Mouse (Mus musculus): ENCODE measurements around the gene Ctrb1. TPM values are rescaled to one million over a fixed set of nuclear protein-coding genes. Genes with fewer than 3 reads are reported as not detected.

Ctrb1 gene
- polyA plus RNA-seq, 1 experiment from 2014 or later: not detected

- Histone ChIP-seq H3K27ac (peak overlapping the region; percentile 90), H3K4me2 (peak overlapping the region; percentile 83), H3K4me1 (replicated peaks) (peaks cover 96% of the 10 kb centered on the region), H3K4me3 (peak overlapping the region; percentile 73), H3K27me3 (no peaks in the 10 kb centered on the region), H3K9ac (peak overlapping the region; percentile 94), H3K9me3 (no peaks in the 10 kb centered on the region), H3K36me3 (no peaks in the 10 kb centered on the region)
- 2% methylated on average over 38 of the region's 39 CpGs for WGBS
- peak; percentile 44 for ATAC-seq (ENCODE audit: low FRiP score)
These were observed 40.6 kb upstream of the Ctrb1 start for GRCm38 (mm10) chr8:111731231-111731977.

- peak overlapping the region; percentile 94 for H3K9ac ChIP-seq
- 65% methylated on average over 7 of the region's 7 CpGs for WGBS
These were observed 38.7 kb upstream of the Ctrb1 start for GRCm38 (mm10) chr8:111729233-111730170.

DNA sequence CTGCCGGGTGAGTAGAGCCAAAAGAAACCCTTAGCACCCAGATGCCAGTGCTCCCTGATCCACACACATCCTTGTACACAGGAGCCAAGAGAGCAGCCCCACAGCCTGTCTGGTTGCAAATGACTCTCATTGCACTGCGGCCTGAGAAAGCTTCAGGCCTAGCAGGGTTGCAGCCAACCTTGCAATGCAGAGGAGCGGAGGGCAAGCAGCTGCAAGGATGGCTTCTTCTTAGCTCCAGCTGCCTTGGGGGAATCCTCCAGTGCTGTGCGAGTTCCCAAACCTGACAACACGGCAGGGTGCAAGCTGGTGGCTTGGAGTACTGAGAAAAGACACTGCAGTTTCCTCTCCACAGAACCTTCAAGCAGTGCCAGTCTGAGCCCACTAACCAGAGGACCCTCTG, 37.7 kb upstream of the Ctrb1 start:
- no peaks in the 10 kb centered on the region for H3K36me3 ChIP-seq
- H3K9me3 ChIP-seq: no peaks in the 10 kb centered on the region
- no peak overlapping the region for H3K4me3 ChIP-seq
- H3K27ac ChIP-seq: no peak overlapping the region
- no peaks in the 10 kb centered on the region for H3K27me3 ChIP-seq
- peaks cover 82% of the 10 kb centered on the region for H3K4me1 ChIP-seq (replicated peaks)
- H3K4me2 ChIP-seq: no peak overlapping the region
- 71% methylated on average over 5 of the region's 5 CpGs for WGBS
- ATAC-seq (ENCODE audit: low FRiP score): no peak
- H3K9ac ChIP-seq: peak overlapping the region; percentile 21; the same call in 1 of the 2 replicates

More at GRCm38 (mm10) chr8:111729233-111730170, 38.7 kb upstream of the Ctrb1 start:
- peaks cover 90% of the 10 kb centered on the region for H3K4me1 ChIP-seq (replicated peaks)
- no peak overlapping the region; the same call in 1 of the 2 replicates for H3K4me2 ChIP-seq
- no peak for ATAC-seq (ENCODE audit: low FRiP score)
- H3K4me3 ChIP-seq: no peak overlapping the region
- H3K9me3 ChIP-seq: no peaks in the 10 kb centered on the region
- H3K27ac ChIP-seq: no peak overlapping the region
- H3K27me3 ChIP-seq: no peaks in the 10 kb centered on the region
- H3K36me3 ChIP-seq: no peaks in the 10 kb centered on the region

DNA sequence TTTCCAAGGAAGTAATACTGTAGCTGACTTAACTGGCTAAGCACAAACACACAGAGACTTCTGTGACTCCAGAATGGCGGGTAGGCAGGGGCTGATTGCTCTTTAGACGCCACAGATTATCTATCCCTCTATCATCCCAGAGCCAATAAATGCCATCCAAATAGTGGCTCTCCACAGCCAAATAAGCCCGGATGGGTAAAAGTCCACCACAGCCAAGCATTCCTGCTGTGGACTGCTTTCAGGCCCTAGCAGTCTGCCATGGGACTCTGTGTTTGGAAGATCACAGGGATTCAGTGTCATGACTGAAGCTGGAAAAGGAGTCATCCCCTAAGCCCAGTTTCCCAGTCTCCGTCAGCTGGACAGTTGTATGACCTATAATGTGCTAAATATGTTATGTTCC, 36.7 kb upstream of the Ctrb1 start:
- peaks cover 75% of the 10 kb centered on the region for H3K4me1 ChIP-seq (replicated peaks)
- H3K27ac ChIP-seq: no peak overlapping the region
- H3K27me3 ChIP-seq: no peaks in the 10 kb centered on the region
- no peak for ATAC-seq (ENCODE audit: low FRiP score)
- 88% methylated on average over 4 of the region's 4 CpGs for WGBS
- no peaks in the 10 kb centered on the region for H3K9me3 ChIP-seq
- no peak overlapping the region for H3K4me2 ChIP-seq
- H3K4me3 ChIP-seq: no peak overlapping the region
- no peaks in the 10 kb centered on the region for H3K36me3 ChIP-seq
- H3K9ac ChIP-seq: no peak overlapping the region

GRCm38 (mm10) chr8:111726102-111726900, 35.5 kb upstream of the Ctrb1 start:
- 78% methylated on average over 7 of the region's 7 CpGs for WGBS
- Histone ChIP-seq H3K9me3 (no peaks in the 10 kb centered on the region), H3K36me3 (no peaks in the 10 kb centered on the region; the same call in 1 of the 2 replicates), H3K27me3 (no peaks in the 10 kb centered on the region), H3K9ac (0 out of 2 replicates have a peak overlapping the region, but pooled peaks have one; percentile 24), H3K27ac (peak overlapping the region; percentile 66), H3K4me2 (no peak overlapping the region), H3K4me3 (no peak overlapping the region), H3K4me1 (replicated peaks) (peaks cover 67% of the 10 kb centered on the region)
- ATAC-seq (ENCODE audit: low FRiP score): no peak

DNA sequence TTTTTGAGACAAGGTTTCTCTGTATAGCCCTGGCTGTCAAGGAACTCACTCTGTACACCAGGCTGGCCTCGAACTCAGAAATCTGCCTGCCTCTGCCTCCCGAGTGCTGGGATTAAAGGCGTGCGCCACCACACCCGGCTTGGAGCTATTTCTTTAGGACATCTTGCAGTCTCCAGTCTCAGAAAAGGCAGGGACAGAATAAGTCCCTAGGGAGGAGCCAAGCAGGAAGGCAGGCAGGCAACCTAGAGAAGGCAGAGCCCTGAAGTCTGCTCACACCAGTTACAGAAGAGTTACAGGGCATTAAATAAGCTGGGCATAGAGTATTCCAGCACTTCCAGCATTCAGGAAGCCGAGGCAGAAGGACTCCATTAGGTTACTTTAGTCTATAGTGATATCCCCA, 34.5 kb upstream of the Ctrb1 start:
- H3K27me3 ChIP-seq: no peaks in the 10 kb centered on the region
- ATAC-seq (ENCODE audit: low FRiP score): no peak
- no peak overlapping the region for H3K4me2 ChIP-seq
- no peak overlapping the region for H3K9ac ChIP-seq
- H3K4me3 ChIP-seq: no peak overlapping the region
- H3K27ac ChIP-seq: no peak overlapping the region; the same call in 1 of the 2 replicates
- H3K4me1 ChIP-seq (replicated peaks): peaks cover 64% of the 10 kb centered on the region
- H3K9me3 ChIP-seq: no peaks in the 10 kb centered on the region
- H3K36me3 ChIP-seq: peaks cover 9% of the 10 kb centered on the region
- WGBS: 94% methylated on average over 6 of the region's 6 CpGs

DNA sequence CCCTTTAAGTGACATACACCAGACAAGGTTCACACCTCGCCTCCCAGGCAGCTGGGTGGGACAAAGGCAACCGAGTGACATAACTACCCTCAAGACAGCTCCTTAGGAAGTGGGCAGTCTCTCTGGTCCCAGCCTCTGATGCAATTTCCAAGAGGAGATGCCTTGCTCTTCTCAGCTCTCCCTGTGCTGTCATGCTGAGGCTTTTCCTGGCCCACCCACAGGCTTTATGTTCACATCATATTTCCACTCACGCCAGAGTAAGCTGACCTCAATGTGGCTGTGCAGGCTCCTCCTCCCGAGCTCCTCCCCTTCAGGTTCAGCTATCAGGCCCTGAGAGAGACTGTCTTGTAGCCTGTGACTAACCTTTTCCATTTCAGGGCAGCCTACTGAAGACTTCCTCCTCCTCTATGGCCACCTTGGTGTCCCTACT, 29.3 kb upstream of the Ctrb1 start:
- no peak for ATAC-seq (ENCODE audit: low FRiP score)
- Histone ChIP-seq H3K36me3 (peaks cover 34% of the 10 kb centered on the region), H3K4me3 (no peak overlapping the region), H3K4me2 (no peak overlapping the region), H3K4me1 (replicated peaks) (peaks cover 66% of the 10 kb centered on the region), H3K9ac (no peak overlapping the region), H3K27me3 (no peaks in the 10 kb centered on the region), H3K9me3 (no peaks in the 10 kb centered on the region), H3K27ac (peak overlapping the region; percentile 62)
- WGBS: 75% methylated on average over 4 of the region's 4 CpGs

DNA sequence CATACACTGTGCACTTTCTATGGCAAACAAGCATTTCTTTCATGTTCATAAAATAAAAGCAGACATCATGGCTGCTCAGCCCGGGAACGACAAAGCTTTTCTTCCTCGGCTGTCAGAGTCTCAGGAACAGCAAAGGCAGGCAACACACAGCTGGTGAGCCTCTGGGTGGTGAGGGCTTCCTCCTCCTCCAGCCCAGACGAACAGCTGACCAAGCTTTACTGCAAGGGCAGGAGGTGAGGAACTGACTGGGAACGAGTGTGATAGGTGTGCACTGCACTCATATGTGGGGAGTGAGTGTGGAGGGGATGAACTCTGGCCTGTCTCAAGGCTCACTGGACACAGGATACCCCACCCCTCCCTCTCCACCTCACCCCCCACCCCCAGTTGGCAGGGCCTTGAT, 28.1 kb upstream of the Ctrb1 start:
- H3K36me3 ChIP-seq: peaks cover 45% of the 10 kb centered on the region
- H3K4me3 ChIP-seq: no peak overlapping the region
- H3K9ac ChIP-seq: peak overlapping the region; percentile 25; the same call in 1 of the 2 replicates
- H3K4me1 ChIP-seq (replicated peaks): peaks cover 68% of the 10 kb centered on the region
- no peaks in the 10 kb centered on the region for H3K9me3 ChIP-seq
- H3K27me3 ChIP-seq: no peaks in the 10 kb centered on the region
- 40% methylated on average over 5 of the region's 5 CpGs for WGBS
- no peak overlapping the region for H3K4me2 ChIP-seq
- ATAC-seq (ENCODE audit: low FRiP score): no peak
- H3K27ac ChIP-seq: peak overlapping the region; percentile 99

- peak overlapping the region; percentile 31; the same call in 1 of the 2 replicates for H3K4me2 ChIP-seq
- no peaks in the 10 kb centered on the region for H3K9me3 ChIP-seq
- peak overlapping the region; percentile 99 for H3K27ac ChIP-seq
- no peak overlapping the region for H3K4me3 ChIP-seq
- peak overlapping the region; percentile 70 for H3K9ac ChIP-seq
- peaks cover 65% of the 10 kb centered on the region for H3K4me1 ChIP-seq (replicated peaks)
- H3K36me3 ChIP-seq: peaks cover 56% of the 10 kb centered on the region
- no peak for ATAC-seq (ENCODE audit: low FRiP score)
- no peaks in the 10 kb centered on the region for H3K27me3 ChIP-seq
- WGBS: 39% methylated on average over 6 of the region's 6 CpGs
These were observed 27.1 kb upstream of the Ctrb1 start for GRCm38 (mm10) chr8:111717866-111718265.

DNA sequence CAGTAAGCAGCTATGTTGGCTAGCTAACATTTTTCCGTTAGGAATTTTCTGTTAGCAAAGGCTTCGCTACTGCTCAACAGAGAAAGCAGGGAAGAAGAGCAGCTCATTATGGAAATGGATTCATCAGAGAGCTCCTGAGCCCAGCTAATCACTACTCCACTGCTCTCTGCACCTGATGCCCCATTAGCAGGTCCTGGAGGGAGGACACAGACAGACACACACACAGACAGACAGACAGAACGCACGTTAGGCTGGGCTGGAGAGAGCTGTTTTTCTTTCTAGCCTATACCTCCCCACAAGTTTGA, 26.6 kb upstream of the Ctrb1 start:
- peaks cover 60% of the 10 kb centered on the region for H3K36me3 ChIP-seq
- H3K9me3 ChIP-seq: no peaks in the 10 kb centered on the region
- ATAC-seq (ENCODE audit: low FRiP score): no peak; the same call in 1 of the 2 replicates
- 27% methylated on average over 4 of the region's 4 CpGs for WGBS
- no peak overlapping the region for H3K4me3 ChIP-seq
- H3K27ac ChIP-seq: peak overlapping the region; percentile 99
- H3K27me3 ChIP-seq: no peaks in the 10 kb centered on the region
- H3K4me1 ChIP-seq (replicated peaks): peaks cover 65% of the 10 kb centered on the region
- peak overlapping the region; percentile 70 for H3K9ac ChIP-seq
- peak overlapping the region; percentile 31; the same call in 1 of the 2 replicates for H3K4me2 ChIP-seq

- Histone ChIP-seq H3K27ac (peak overlapping the region; percentile 99), H3K27me3 (no peaks in the 10 kb centered on the region), H3K4me1 (replicated peaks) (peaks cover 65% of the 10 kb centered on the region), H3K4me3 (no peak overlapping the region), H3K9ac (peak overlapping the region; percentile 70), H3K36me3 (peaks cover 66% of the 10 kb centered on the region), H3K9me3 (no peaks in the 10 kb centered on the region), H3K4me2 (peak overlapping the region; percentile 31)
- ATAC-seq (ENCODE audit: low FRiP score): peak; percentile 87
- WGBS: 16% methylated on average over 10 of the region's 10 CpGs
These were observed 26.0 kb upstream of the Ctrb1 start for GRCm38 (mm10) chr8:111716603-111717487.
